Mouse (Mus musculus) lung, postnatal 25 days (tissue): ENCODE data around the gene Slc4a4.
"Not testable (repeated sequence)": the region's sequence is repeated elsewhere in the genome, so short reads cannot be mapped to it uniquely, and the experiment has no call there.

ENCODE experiments used
- DNase-seq: peaks from one replicate; pipeline ENCODE4 v3.0.0; 2022; ENCODE audit warnings: low spot score

Gene Slc4a4

DNA sequence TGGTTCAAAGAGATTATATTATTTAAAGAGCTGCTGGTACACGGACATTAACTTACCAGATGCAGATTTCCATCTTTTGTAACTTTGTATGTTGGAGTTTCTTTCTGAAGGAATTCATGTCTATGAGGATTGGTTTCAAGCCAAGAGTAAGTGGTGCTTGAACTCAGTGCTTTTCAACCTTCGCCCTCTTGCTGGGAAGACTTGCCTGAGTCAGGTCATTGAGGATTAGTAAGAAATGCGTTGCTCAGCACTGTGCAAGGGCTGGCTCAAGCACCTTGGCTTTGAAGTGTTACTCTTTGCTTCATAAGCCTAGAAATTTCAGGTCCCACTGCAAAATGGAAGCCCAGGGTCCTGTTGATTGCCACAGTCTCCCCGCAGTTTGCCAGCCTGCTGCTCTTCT is 196.9 kb downstream of the Slc4a4 start:
- DNase-seq, result no peak

- no peak for DNase-seq
Measured at GRCm38 (mm10) chr5:89087916-89088315, 201.3 kb downstream of the Slc4a4 start.

- DNase-seq, result no peak
Measured at GRCm38 (mm10) chr5:89088462-89088861, 201.8 kb downstream of the Slc4a4 start.

GRCm38 (mm10) chr5:89090131-89090530 is 203.5 kb downstream of the Slc4a4 start:
- no peak for DNase-seq

- DNase-seq, result no peak
Measured at GRCm38 (mm10) chr5:89096371-89096770, 209.8 kb downstream of the Slc4a4 start.

GRCm38 (mm10) chr5:89097291-89097690 is 210.7 kb downstream of the Slc4a4 start:
- DNase-seq, result no peak

DNA sequence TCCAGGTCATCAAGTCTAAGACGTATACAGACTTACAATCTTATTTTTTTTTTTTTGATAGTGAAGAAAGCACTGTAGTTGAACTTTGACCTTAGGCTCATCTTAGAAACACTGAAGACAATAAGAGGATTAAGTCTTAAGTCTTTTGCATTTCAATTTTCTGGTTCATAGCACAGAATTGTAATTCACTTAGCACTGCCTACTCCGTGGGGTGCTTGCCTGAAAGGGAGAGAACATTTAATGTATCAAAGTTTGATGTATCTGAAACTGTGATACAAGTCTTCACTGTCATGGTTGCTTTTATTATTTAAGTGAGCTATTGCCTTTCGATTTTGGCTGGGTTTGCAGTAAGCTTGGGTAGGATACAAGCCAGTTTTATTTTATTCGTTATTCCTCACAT is 211.5 kb downstream of the Slc4a4 start:
- no peak for DNase-seq

GRCm38 (mm10) chr5:89099886-89100285 is 213.3 kb downstream of the Slc4a4 start:
- no peak for DNase-seq

- DNase-seq, result no peak
Measured at GRCm38 (mm10) chr5:89102560-89102959, 215.9 kb downstream of the Slc4a4 start.

DNA sequence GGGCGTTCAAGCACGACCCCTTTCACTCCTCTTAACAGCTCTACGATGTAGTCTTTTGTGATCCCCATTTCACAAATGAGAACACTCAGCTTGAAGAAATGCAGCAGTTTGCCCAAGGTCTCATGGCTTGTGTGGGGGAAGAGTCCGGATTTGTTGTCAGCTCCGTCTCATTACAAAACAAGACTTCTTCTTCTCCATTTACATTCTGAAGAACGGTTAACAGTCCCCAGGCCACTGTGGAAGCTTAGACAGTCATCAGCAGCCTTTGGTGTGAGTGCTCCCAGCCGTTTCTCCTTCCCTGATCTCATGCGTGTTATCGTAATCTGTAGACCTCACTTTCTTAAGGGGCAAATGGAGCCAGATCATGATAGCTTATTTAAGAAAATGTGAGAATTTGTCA is 218.7 kb downstream of the Slc4a4 start:
- no peak for DNase-seq

DNA sequence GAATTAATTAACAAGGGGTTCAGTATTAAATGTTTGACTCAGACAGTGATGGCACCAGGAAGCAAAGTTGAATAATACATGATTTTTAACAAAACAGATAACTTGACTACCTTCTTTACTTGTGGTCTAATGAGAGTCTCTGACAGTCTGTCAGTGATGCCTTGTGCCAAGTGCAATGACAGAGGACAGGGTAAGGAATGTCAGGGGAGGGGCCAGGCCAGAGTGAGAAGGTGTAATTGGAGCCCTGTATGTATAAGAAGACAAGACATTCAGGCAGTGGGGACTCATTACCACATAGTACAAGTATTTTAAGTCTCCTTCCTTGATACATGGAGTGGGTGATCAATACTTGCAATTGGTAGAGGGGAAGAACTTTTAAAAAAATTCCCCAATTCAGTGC is 219.6 kb downstream of the Slc4a4 start:
- no peak for DNase-seq

DNA sequence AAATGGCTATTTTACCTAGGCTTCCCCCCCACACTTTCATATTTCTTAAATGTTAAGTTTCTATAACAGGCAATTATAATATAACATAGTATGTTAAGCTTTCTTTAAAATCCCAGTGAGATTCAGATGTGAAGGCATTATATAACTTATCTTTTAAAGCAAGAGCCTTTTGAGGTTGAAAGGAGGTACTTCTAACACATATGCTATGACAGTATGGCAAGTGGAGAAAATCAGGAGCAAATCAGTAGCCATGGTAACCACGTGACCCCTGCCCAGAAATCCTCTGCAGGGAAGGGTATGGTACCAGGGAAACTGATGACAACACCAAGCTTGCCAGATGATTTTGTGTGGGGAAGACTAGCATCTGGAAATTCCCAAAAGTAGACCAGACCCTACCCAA is 222.2 kb downstream of the Slc4a4 start:
- no peak for DNase-seq

GRCm38 (mm10) chr5:89109832-89110231 is 223.2 kb downstream of the Slc4a4 start:
- no peak for DNase-seq

GRCm38 (mm10) chr5:89111987-89112386 is 225.4 kb downstream of the Slc4a4 start:
- not testable (repeated sequence) for DNase-seq

GRCm38 (mm10) chr5:89120881-89121280 is 234.3 kb downstream of the Slc4a4 start:
- DNase-seq, result no peak

GRCm38 (mm10) chr5:89123270-89123903 is 236.8 kb downstream of the Slc4a4 start:
- DNase-seq, result no peak

GRCm38 (mm10) chr5:89128210-89128609 is 241.6 kb downstream of the Slc4a4 start:
- no peak for DNase-seq

DNA sequence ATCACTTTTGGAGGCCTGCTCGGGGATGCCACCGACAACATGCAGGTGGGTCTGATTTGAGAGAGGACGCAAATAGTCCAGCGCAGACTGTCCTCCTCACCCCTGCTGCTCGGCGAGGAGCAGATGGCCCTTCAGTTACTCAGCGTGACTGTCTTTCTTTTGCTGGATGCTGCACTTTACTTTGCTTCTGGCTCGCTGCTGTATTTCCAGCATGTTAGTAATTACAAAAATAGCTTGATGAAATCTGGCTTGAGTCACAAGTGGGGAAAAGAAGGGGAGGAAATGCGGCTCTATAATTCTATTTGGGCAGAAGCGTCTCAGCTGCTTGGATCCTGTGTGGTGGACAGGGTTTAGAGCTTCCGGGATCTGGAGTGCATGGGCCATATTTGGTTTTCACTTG is 249.2 kb downstream of the Slc4a4 start:
- no peak for DNase-seq

DNA sequence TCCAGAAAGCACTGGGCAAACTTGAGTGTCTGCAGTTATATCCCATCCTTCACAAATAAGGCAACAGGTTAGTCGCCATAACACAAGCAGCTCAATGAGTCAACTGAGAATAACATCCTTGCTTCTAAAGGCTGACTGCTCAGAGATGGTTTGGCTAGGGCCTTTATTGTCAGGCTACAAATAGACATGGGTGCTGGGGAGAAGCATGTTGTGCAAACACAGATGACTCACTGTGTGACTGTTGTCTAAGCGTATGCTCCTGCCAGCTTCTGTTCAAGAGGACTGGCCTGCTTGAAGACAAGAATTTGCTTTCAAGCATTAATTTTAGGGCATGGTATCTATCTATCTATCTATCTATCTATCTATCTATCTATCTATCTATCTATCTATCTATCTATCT is 253.5 kb downstream of the Slc4a4 start:
- DNase-seq, result no peak

DNA sequence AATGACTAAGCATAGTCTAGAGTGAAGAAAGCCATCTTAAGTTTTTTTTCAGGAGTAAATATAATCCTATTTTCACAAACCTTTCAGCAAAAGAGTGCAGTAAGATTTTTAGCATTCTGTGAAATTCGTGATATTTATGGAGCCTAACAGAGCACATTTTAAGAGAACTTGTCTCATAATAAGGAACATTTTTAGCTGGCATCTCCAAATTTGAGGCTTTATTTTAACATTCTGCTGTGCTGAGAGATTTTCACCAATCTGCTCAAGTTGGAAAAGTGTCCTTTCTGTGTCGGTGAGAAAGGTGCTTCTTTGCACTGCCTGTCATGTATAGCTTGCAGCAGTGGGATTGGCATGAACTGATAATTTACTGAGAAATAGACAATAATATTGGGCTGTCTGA is 255.1 kb downstream of the Slc4a4 start:
- no peak for DNase-seq

- no peak for DNase-seq
Measured at GRCm38 (mm10) chr5:89146276-89146675, 259.7 kb downstream of the Slc4a4 start.

DNA sequence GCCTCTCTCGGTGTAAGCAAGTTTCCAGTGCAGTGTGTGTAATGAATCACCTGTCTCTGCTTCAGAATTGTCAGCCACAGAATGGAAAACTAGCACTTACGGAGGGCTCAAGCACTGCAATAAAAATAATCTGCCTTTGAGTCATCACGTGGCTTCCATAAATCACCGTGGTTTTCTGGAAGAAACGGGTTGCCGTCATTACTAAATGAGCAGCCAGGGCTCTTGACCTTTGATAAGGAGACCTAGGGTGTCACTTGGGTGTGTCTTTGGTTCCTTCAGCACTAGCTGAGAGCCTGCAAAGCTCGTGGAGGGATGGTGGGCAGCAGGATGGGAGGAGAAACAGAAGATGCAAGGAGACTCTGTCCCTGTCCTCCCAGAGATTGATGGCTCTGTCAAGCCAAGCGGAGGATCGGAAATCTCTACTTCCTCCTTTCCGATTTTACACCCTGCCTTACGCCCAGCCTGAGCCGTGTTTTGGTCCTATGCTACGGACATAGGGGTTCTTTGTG is 260.7 kb downstream of the Slc4a4 start:
- DNase-seq, result no peak

DNA sequence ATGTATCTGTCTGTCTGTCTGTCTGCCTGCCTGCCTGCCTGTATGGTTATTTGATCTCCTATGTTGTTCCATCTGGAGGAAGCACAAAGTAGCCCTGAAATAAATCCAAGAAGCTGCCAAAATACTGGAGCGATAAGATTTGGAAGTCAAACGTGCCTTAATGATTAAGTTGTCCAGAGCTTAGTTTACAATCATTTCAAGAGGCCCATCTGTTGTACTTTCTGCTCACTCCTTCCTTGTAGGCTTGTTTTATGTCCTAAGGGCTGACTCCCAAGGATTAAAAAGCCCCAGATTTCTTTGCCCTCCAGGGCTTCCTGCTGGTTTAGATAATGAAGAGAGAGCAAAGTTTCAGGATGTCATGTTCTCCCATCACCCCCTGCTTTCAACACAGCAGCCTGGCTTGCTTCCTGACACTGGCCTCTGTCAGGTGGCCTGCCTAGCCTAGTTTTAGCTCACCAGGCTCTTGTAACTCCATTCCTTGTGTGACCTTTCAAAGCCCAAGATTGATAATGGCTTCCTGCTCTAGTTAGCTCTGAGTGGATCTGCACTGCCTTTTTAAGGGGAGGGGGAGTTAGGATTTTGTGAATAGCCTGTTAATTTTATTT is 262.9 kb downstream of the Slc4a4 start:
- no peak for DNase-seq

DNA sequence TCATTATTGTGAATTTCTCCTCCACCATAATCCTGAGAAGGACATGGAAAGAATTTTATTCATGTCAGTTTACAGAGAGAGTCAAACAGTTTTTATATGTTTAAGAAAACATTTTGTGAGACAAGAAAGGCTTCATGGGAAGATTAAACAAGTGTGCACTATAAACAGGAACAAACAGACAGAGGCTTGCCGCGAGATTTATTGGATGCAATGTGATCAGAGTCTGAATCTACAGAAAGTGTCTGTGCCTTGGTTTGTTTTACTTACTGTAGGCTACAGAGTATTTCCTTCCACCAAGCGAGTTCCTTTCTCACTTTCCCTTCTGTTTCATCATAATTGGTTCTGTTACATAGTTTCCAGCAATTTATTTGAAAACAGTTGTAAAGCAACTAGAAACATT is 264.5 kb downstream of the Slc4a4 start:
- DNase-seq, result peak; percentile 7
